Mouse (Mus musculus) heart, adult 2 months (tissue): Measurements from ENCODE around the gene Map2. TPM values are rescaled to one million over a fixed set of nuclear protein-coding genes. Genes with fewer than 3 reads are reported as not detected.

Experiments
- DNase-seq, 2 experiments: peaks; one replicate each; pipeline ENCODE4 v3.0.0; 2021
- H3K27ac ChIP-seq: fragments of 200-600 bp; 2 replicates; pipeline ENCODE4 v1.8.1; 2022
- H3K27me3 ChIP-seq: fragments of 200-500 bp; 2 replicates; pipeline ENCODE4 v1.6.1; 2012; ENCODE audit warnings: mild to moderate bottlenecking, low read length, inconsistent platforms, mixed read lengths; ENCODE audit not compliant: control insufficient read depth, insufficient read depth
- H3K36me3 ChIP-seq: fragments of 200-500 bp; 2 replicates; pipeline ENCODE4 v1.6.1; 2012; ENCODE audit warnings: low read length, inconsistent platforms; ENCODE audit not compliant: control insufficient read depth, insufficient read depth
- H3K4me1 ChIP-seq: fragments of 200-500 bp; 2 replicates; pipeline ENCODE4 v1.6.1; 2011; ENCODE audit warnings: low read length; ENCODE audit not compliant: control insufficient read depth, insufficient read depth
- H3K4me3 ChIP-seq: fragments of 200-600 bp; 2 replicates; pipeline ENCODE4 v1.8.1; 2022
- H3K79me2 ChIP-seq: fragments of 200-500 bp; replicated peaks from 2 replicates; pipeline ENCODE4 v1.6.1; 2012; ENCODE audit warnings: mild to moderate bottlenecking, inconsistent platforms, low read length, moderate library complexity, mixed read lengths; ENCODE audit not compliant: control insufficient read depth, insufficient read depth
- H3K9ac ChIP-seq: fragments of 200-500 bp; 2 replicates; pipeline ENCODE4 v1.6.1; 2012; ENCODE audit warnings: low read depth, mild to moderate bottlenecking, control low read depth, inconsistent platforms, low read length, mixed read lengths
- CTCF ChIP-seq: fragments of 200-600 bp; IDR thresholded peaks from 2 replicates; pipeline ENCODE4 v1.8.1; 2022; ENCODE audit warnings: antibody characterized with exemption, mild to moderate bottlenecking, moderate library complexity
- EP300 ChIP-seq: fragments of 200-500 bp; IDR thresholded peaks from 2 replicates; pipeline ENCODE4 v1.6.1; 2011; ENCODE audit warnings: low read depth, low read length, control low read depth; ENCODE audit not compliant: insufficient read depth
- POLR2A ChIP-seq: fragments of 200-500 bp; IDR thresholded peaks from 2 replicates; pipeline ENCODE4 v1.6.1; 2011; ENCODE audit warnings: mild to moderate bottlenecking, low read depth, low read length, control low read depth; ENCODE audit not compliant: insufficient read depth
- WGBS: fragments of 180-500 bp; shearing (Covaris S2); methylation state at CpG from one replicate; pipeline ENCODE4 v1.1.7; 2018; 5-methylcytosine and 5-hydroxymethylcytosine counted together
- intact Hi-C: fragments of 180-260 bp; cut with DNase I; formaldehyde crosslinking; loops from one replicate; pipeline ENCODE4 v1.15.1; 2025
- polyA plus RNA-seq: library from polyadenylated mRNA; depleted of rRNA; stranded (reverse); fragments of >200 nt; gene quantifications from 2 replicates; pipeline ENCODE4 v1.2.3, GENCODE M21; 2012; rRNA removed
- total RNA-seq, 2 experiments: library from RNA; stranded (reverse); gene quantifications; 2 replicates each; pipeline ENCODE4 v1.2.3; 2021

Map2 gene
- total and polyA plus RNA-seq, 3 experiments = 2.2 to 4.2 (median 3.8) TPM

GRCm38 (mm10) chr1:66468704-66469020, 293.6 kb downstream of the Map2 start:
- Histone ChIP-seq H3K4me1 (no peaks in the 10 kb centered on the region), H3K36me3 (no peaks in the 10 kb centered on the region), H3K4me3 (no peak overlapping the region), H3K9ac (no peak overlapping the region), H3K79me2 (no peaks in the 10 kb centered on the region), H3K27me3 (peaks cover 5% of the 10 kb centered on the region), H3K27ac (no peak overlapping the region)
- 25% methylated on average over 3 of the region's 3 CpGs for WGBS
- intact Hi-C loops = no loop called here
- TF ChIP-seq POLR2A = no peak
- TF ChIP-seq EP300 = no peak
- TF ChIP-seq CTCF = no peak
- DNase-seq = no peak

DNA sequence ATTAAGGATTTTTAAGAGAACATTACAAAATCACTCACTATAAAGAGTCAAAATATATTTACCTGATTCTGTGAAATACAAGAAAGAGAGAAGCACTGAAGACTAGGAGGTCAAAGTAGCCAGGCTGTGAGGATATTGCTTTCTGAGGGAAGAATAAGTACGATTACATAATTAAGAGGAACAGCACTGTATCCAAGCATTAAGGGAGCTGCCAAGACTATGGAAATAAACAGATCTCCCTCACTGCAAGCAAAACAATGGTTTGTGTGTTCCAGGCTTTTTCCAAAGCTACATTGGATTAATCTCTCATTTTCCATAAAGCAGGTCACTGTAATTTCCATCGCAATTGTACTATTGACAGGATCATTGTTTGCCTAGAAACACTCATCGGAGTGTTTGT, 307.7 kb downstream of the Map2 start:
- no peak overlapping the region for H3K9ac ChIP-seq
- 78% methylated on average over 3 of the region's 3 CpGs for WGBS
- intact Hi-C loops = no loop called here
- no peaks in the 10 kb centered on the region for H3K36me3 ChIP-seq
- no peaks in the 10 kb centered on the region for H3K79me2 ChIP-seq
- no peak for DNase-seq
- H3K27me3 ChIP-seq = no peaks in the 10 kb centered on the region
- no peaks in the 10 kb centered on the region for H3K4me1 ChIP-seq
- no peak overlapping the region for H3K4me3 ChIP-seq
- TF ChIP-seq EP300 = no peak
- TF ChIP-seq CTCF = no peak
- no peak for TF ChIP-seq POLR2A
- no peak overlapping the region for H3K27ac ChIP-seq

Other genes with a start within 250 kb of the Map2 start
- not detected for gene Crygf, start 248.8 kb upstream of the Map2 start, total RNA-seq
- not detected in 2 replicates for gene Crygf, start 248.8 kb upstream of the Map2 start, polyA plus RNA-seq